Mouse (Mus musculus) 3134 (cell line): ENCODE results near the gene Amfr.

Experiments used
- DNase-seq: peaks from one replicate; pipeline ENCODE4 v3.0.0-alpha.2; 2011; ENCODE audit warnings: low spot score; ENCODE audit not compliant: insufficient read length; ENCODE audit errors: extremely low read depth

Amfr gene

DNA sequence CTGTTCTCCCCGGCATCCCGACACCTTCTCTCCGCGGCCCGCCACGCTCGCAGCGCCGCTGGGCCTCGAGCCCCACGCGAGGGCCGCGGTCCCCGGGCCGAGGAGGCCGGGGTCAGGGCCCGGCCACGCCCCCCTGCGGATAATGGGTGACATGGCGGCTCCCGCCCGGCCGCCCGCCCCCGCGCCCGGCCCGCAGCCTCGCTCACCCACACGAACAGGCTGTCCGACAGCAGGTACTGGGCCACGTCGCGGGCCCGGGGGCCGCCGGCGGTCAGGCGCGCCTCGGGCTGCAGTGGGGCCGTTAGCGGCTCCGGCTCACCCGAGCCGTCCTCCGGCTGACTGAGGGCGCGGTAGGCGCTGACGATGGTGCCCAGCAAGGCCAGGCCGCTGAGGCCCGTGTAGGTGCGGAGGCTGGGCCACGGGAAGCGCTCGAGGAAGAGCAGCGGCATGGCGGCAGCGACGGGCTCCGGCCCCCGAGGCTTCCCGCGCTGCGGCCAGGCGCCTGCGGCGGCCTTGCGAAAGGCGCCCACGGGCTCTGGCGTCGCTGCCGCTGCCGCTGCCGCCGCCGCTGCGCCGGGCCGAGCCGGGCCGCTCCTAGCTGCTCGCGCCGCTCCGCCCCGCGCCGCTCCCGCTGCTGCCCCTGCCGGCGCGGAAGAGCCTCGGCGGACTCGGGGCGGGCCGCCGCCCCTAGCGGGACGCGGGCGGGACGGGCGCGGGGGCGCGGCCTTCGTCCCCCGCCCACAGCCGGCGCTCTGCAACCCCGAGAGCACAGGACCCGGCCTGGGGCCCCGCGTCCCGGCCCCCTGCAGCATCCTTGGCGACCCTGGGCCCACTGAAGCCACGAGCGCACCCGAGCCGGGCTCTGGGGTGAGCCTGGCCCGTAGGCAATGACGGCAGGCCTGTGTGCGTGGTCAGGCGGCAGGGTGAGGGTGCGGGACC lies at the start of gene Amfr:
Gene Amfr (minus strand): TSS at position 830 of the 939 bp plus-strand sequence.
- DNase-seq: peak; percentile 82

DNA sequence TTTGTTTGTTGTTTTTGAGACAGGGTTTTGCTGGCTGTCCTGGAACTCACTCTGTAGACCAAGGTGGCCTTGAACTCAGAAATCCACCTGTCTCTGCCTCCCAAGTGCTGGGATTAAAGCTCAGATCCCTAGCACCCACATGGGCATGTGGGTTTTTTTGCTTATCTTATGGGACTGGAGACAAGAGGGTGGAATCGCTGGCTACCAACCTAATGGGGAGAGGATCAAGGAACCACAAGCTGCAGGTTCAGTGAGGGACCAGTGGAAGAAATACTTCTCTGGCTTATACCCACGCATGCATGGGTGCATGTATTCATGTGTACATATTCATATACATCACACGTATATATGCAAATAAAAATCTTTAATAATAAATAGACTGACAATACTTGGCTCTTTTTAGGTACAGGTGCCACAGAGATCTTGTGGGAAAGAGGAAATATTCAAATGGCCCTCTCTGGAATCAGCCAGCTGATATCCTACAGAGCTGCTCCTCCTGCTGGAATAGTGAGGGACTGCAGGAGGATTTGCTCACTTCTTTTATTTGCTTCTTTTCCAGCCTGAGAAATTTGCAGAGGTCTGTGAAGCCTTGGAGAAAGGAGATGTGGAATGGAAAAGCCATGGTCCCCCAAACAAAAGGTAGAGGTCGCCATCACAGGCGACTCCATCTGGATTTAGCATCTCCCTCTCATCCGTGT lies 44.7 kb upstream of the Amfr start:
- no peak for DNase-seq

DNA sequence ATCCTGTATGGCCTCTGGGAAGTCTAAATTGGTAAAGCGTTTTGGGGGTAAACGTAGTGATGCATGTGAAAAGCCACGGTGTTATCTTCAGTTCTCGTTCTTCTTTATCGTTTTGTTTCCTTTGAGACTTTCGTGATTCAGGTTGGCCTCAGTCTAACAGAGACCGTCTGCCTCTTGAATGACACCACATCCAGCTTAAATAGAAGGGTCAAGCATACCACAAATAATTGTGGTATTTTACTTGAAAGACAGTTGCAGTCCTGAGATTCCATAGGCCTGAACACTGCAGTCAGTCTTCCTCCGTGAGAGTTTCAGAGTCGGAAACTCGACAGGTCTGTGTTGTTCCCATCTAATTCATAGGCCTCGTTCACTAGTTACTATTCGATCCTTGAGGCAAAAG lies 40.1 kb upstream of the Amfr start:
- DNase-seq: peak; percentile 24

DNA sequence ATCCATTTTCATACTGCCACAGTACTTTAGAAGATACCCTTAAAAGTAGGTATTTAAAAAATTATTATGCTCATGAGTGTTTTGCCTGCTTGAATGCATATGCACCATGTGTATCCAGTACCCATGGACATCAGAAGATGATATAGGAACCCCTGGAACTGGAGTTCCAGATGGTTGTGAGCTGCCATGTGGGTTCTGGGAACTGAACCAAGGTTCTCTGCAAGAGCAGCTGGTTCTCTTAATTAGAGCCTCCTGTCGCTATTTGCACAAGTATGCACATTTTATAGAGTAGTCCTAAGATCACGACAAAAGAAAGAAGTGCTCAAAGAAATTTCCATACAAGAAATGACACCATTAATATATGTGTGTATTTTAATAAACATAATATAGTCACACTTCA lies 35.2 kb upstream of the Amfr start:
- no peak for DNase-seq

DNA sequence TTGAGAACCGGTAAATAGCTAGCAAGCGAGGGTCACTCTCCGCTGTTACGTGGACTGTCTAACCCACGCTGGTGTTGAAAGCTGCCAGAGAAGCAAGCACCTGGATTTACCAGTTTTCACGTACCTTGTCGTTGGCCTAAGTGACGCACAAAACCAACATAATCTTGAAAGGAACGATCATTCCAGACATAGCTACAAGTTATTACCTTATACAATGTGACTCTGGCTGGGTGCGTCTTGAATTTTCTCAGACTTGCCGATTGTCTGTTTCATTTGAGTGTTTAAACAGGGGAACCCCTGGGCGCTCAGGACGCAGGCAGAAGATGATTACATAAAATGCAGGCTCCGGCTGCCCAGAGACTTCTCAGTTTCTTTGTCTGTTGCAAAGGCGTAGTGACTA lies 25.2 kb upstream of the Amfr start:
- no peak for DNase-seq

DNA sequence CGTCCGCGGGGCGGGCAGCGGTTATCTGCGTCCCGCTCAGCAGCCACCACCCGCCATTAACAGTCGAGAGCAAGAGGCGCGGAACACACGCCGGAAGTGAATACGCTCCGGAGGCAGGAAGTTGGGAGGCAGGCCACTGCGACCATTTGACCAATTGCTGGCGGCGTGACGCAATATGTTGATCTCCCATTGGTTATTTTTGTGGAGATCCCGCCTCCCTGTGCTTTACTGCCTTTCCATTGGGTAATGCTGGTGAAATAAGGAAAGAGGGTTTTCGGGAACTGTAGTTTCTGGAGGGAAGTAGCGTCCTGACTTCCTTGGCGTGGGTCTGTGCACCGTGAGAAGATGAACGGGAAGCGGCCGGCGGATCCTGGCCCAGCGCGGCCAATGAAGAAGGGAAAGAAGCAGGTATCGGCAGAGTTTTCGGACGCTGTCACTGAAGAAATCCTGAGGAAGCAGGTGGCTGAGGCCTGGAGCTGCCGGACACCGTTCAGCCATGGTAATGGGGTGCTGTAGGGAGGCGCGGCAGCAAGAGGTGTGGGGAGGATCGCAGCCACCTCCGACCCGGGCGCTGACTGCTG lies 24.4 kb upstream of the Amfr start, which contains the start of the genes Nudt21 and Ogfod1:
Gene Nudt21 (minus strand): TSS at position 88 of the 581 bp plus-strand sequence.
Gene Ogfod1 (plus strand): TSS at position 255 of the 581 bp plus-strand sequence.
- DNase-seq: peak; percentile 94

DNA sequence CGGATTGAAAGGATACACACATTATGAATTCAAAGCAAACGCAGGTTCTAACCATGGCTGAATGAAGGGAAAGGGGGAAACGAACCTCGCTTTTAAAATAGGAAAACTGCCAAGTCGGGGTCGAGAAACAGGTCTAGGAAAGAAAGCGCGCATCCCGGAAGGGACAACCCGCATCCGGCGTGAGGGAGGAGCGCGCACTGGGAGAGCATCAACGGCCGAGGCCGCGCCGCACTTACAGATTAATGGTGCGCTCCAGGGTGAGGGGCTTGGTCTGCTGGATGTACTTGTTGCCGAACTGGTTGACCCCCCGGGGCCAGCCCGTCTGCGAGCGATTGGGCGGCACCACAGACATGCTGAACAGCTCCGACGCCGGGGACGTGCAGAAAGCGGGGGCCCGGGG lies 23.9 kb upstream of the Amfr start:
- peak; percentile 84 for DNase-seq

DNA sequence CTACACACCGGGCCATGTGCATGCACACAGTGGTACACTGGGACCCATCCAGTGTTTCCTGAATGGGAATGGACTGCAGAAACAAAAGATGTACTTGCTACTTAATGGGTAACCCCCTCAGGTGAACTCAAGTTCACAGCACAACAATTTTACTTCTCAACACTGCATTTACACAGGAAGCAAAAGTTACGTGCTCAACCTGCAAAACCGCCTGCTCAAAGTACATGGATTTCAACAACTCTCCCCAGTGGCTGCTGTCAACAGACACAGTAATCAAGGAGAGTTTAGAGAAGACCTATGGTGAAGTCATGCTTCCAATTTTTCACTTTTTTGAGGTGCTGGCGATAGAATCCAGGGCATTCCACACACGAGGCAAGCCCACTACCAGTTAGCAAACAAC lies 22.6 kb upstream of the Amfr start:
- DNase-seq: no peak

DNA sequence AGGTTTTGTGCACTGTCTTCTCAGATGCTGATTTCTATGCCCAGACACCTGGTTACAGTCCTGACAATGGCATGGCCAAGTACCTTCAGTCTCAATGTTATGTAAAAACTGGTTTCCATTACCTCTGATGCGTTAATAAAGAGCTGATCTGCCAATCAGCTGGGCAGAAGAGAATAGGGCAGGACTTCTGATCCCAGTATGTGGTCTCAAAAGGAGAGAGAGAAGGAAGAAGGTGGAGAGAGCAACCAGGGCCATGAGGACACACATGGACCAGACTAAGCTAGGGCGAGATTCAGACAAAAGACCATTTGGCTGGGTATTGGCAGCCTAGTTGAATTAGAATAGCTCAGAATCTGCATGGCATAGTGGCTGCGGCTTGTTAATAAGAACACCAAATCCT lies 21.0 kb upstream of the Amfr start:
- no peak for DNase-seq

DNA sequence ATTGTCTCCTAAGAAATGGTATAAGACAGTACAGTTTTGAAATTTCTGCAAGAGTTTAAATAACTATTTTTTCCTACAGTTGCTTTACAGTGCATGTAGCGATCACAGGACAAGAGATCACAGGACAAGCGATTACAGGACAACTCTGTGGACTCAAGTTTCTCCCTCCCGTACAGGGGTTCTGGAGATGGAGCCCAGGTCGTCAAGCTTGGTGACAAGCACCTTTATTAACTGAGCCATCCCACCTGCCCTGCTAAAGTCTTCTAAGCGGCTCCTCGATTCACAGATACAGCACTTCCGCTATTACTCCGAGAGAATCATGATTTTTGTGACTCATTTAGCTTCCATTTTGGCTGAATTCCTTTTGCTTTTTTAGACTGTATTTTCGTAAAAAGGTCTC lies 17.1 kb upstream of the Amfr start:
- no peak for DNase-seq

DNA sequence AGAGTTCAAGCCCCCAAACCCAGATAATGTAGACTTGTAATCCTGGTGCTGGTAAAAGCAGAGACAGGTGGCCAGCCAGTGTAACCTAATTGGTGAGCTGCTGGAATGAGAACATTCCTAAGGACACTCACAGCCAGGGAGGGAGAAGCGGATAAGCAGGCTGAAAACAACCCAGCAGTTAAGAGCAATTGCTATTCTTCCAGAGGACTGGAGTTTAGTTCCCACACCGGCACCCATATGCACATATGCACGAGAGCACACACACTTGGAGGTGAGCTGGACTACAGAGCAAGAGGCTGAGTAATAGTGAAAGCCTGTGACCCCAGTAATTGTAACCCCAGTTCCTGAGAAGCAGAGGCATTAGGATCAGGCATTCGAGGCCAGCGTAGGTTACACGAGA lies 11.3 kb upstream of the Amfr start:
- no peak for DNase-seq

DNA sequence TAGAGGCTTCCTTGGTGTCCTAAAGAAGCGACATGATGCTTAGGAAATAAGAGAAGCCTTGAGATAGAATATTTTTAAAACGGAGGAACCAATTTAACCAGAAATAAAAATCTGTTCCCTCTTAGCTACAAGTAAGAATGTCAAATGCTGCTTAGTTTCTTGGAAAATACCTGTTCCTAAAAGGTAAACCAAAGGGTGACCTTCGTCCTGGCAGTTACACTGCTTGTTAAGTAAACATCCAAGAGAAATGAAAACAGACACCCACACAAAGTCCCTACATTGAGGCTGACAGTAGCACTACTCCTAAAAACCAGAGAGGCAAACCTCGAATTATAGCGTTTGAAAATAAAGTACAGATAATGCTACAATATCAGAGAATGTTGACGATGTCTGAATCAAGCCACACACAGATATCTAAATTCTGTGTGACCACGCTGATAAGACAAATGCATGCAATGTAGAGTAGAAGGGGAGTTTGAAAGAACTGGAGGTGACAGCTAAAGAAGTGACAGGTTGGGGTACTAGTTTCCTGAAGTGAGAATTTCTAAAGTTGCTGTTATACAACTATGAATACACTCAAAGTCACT lies 477 bp upstream of the Amfr start:
- DNase-seq: no peak

DNA sequence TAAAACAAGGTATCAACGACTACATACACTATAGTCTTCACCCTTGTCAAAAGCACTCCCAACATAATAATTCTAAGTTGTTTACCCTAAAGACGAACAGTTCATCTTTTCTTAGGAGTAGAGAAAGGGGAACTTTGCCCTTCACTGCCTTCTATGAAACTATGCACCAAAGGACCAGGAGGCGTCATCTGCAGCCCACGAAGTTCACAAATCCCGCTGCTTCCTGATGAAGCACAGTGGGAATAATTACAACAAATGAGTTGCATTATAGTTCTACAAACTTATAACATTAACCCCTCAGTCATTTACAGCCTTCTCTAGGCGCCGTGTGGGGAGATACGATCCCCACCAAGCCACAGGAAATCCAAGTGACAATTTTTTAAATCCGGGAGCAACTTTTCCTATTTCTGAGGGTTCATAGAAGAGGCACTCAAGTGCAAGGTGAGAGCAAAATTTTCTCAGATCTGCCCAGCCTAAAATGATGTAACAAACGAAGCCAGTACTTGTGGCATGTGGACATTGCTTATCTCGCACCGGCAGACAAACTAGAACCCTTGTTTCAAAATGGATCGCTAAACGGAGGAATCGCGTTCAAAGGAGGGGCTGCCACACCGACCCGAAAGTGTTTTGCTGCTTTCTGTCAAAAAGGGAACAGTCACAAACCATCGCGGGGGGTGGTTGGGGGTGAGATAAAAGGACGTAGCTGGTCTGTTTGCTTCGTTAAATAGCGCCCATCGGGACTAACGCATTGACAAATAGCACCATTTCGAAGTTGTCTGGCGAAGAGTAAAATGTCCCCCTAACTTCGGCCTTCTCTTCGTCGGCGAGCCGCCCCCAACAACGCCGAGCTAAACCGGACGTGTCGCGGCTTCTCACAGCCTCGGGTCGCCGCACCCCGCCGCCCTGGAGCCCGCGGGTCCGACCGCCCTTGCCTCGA lies 1.3 kb downstream of the Amfr start:
- DNase-seq: no peak

DNA sequence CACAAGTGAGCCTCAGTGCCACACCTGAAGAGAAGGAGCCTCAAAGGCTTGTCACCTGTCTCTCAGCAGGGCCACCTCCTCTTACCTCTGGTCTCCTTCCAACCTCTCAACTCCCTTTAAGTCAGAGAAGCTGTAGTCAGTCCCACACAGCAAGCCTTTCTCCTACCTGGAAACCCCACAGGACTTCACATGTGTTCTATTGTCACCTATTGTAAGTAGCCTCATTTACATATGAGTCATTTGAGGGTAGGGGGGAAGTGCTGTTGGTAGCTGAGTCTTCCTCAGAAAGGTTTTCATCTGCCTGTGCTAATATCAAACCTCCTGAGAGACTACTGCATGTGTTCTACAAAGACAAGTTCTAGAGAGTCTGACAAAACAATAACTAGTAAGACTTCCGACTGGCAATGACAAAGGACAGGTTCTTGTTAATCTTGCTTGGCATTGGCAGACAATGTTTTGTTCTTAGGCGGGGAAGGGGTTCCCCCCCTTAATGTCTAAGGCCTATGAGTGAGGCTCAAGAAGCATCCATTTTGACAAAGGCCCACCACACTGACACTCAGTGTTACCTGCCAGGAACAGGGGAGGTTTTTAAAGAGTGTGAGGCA lies 2.4 kb downstream of the Amfr start:
- no peak for DNase-seq

DNA sequence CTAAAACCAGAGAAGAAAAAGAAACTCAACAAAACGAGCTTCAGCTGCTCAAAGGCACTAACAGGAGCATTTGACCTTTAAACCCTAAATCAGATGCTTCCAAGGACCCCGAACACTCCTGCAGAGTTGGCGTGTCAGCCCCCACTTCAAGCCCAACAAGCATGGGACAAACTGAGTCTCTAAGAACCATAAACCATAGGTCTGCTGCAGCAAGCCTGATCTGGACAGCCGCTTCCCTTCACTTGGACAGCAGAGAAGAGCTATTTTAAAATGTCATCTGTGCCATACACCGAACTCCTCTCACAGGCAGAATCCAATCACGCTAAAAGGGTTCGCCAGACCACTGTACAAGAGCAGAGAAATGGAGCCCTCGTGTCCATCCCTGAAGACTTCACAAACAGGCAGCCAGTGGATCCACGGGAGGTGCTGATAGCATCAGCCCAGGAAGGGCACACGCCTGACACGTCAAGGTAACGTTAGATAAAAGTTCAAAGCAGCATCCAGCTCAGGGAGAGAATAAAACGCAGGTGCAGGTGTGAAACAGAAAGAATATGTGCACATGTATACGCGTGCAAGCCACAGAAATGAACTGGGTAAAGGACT lies 3.3 kb downstream of the Amfr start:
- no peak for DNase-seq

DNA sequence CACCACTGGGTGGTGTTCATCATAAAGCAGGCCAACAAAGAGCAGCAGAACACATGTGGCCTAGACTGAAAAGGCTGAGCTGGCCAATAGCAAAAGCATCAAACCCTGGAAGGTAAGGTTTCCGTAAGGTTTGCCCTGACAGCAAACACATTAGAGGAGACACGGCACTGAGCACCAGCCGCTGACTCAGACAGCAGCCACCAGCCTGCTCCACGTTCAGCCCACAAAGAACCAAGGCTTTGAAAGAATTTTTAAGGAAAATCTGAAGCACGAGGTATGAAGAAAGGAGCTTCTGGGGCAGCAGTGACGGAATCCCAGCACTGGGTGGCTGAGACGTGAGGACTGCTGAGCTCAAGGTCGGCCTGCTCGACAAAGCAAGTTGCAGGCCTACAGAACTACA lies 8.5 kb downstream of the Amfr start:
- DNase-seq: no peak

DNA sequence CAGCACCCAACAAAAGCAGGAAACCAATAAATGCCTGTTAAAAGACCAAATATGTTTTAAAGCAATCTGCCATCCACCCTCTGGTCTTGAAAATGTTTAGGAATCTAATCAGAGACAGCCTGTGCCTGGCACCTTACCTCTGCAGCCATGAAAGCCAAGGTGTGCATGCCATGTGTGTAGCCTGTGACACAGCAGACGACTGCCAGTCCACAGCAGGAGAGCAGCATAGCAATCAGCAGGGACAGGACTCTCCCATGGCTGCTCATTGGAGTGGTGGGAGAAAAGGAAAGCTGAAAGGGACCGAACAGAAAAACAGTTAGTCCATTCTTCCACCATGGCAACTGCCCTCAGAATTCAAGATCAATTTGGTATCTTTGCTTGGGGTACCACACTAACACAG lies 13.7 kb downstream of the Amfr start:
- no peak for DNase-seq

DNA sequence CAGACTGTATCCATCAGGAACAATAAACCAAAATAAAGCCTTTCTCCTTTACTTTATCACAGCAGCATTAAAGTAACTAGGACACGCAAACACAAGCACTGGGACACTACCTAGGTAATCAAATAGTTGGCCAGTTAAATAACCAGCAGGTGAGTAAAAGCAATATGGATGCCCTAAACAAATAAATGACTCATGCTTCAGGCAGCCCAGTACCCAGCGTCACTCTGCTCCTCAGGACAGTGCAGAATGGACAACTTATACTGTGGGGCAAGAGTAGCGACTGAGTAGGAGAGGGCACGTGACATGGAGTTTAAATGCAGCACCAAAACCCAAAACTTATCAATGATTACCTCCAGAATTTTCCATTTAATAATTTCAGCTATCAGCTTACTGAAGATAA lies 22.9 kb downstream of the Amfr start:
- no peak for DNase-seq

DNA sequence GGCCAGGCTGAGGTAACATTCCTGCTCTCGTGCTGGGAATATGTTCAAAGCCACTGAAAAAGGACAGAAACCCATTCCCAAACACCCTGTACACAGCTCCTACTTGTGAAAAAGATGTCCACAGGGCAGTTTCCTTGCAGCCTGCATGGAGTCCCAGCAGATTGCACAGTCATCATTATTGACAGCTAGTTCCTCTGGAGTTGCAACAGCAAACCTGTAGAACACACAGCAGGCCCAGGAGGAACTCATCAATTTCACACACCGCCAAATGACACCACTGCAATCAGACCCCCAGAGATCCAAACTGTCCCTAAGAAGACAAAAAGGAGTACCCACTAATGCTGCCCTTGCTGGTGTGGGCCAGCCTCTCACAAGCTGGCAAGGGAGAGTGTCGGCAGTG lies 27.9 kb downstream of the Amfr start:
- no peak for DNase-seq
